Mouse (Mus musculus) myocyte (in vitro differentiated cells): ENCODE data around the gene Fggy.

Experiments used
- CEBPB ChIP-seq: IDR thresholded peaks from 2 replicates; pipeline ENCODE4 v1.6.1; 2011; ENCODE audit warnings: mild to moderate bottlenecking, moderate library complexity; ENCODE audit not compliant: poor library complexity, insufficient read depth, severe bottlenecking
- E2F4 ChIP-seq: IDR thresholded peaks from one replicate; pipeline ENCODE4 v1.6.1; 2011; ENCODE audit warnings: mild to moderate bottlenecking, control low read depth, moderate library complexity; ENCODE audit not compliant: insufficient read depth
- MYOG ChIP-seq, 3 experiments: IDR thresholded peaks; one replicate each; pipeline ENCODE4 v1.6.1; 2011; ENCODE audit warnings: control low read depth in 2 of 3, low read depth in 2 of 3, mild to moderate bottlenecking in 2 of 3; ENCODE audit not compliant: insufficient read length in 2 of 3, control insufficient read depth in 1 of 3, insufficient read depth in 1 of 3
- POLR2A ChIP-seq: IDR thresholded peaks from one replicate; pipeline ENCODE4 v1.6.1; 2011; ENCODE audit warnings: low read depth, mild to moderate bottlenecking, control low read depth, moderate library complexity; ENCODE audit not compliant: insufficient read length
- USF1 ChIP-seq: IDR thresholded peaks from one replicate; pipeline ENCODE4 v1.6.1; 2011; ENCODE audit warnings: low read depth, mild to moderate bottlenecking, control low read depth, moderate library complexity

DNA sequence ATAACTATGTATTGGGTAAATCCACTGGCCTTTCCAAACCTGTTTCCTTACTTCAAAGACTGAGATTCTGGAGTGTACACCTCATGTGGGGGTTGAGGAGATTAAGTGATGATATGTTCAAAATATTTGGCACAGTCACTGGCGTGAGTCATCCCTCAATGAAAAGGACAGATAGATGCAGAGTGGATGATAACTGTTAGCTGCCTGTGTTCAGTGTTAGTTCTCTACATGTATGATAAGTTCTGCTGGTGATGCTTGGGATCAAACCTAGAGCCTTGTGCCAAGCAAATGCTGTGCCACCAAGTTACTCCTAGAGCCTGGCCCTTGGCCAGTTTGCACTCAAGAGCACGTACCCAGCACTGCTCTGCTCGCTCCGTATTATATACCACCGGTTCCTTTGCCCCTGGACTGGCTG is 304.4 kb downstream of the Fggy start:
- TF ChIP-seq POLR2A (no peak), E2F4 (no peak), CEBPB (no peak), USF1 (no peak), MYOG (IDR thresholded peaks at IDR 0.05; ENCODE audit: control insufficient read depth in 1 of 3, insufficient read depth in 1 of 3, insufficient read length in 2 of 3, low read depth in 2 of 3) (no peak)
